Mouse (Mus musculus) adrenal gland (tissue): ENCODE data around the gene Slc5a11.

Source experiments
- intact Hi-C: fragments of 180-260 bp; cut with DNase I; formaldehyde crosslinking; loops from one replicate; pipeline ENCODE4 v1.15.1; 2025

The Slc5a11 gene

GRCm38 (mm10) chr7:123209864-123210263 is 4.7 kb upstream of the Slc5a11 start:
- intact Hi-C loops = loop anchor here (5.0 kb wide), 1 partner anchor 187 kb away; no protein-coding TSS in a partner anchor

DNA sequence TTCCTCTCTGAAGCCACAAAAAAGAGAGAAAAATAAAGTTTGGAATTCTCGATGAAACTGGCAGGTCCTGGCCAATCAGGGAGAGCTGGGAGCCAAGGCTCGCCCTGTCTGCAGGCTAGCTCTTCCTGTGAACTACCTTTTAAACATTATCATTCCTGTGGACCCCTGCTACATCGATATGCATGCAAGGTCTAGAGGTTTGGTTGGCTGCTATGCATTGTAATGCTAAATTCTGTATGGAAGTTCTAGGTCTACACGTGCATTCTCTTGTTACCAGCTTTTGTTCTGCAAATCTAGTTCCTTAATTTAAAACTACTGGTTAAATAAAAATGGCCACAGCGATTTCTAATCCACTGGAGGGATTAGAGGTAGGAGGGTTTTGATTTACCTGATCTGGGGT is 3.1 kb upstream of the Slc5a11 start:
- intact Hi-C loops = no loop called here

DNA sequence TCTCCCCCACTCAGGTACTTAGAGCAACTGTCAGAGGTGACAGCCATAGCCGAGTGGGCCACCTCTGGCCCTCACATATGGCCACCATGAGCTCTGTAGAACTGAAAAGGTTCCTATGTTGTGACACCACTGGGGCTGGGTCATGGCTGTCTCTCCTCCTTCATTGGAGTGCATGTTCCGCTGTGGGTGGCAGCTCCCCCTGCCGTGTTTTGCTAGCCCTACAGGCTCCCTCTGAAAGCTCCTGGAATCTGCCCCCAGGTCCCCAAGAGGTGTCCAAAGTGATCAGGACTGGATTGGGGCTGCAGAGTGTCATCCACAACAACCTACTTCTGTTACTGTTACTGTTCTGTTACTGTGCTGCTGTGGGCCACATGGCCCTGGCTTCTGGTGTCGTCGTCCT is 2.3 kb upstream of the Slc5a11 start:
- intact Hi-C loops = no loop called here

DNA sequence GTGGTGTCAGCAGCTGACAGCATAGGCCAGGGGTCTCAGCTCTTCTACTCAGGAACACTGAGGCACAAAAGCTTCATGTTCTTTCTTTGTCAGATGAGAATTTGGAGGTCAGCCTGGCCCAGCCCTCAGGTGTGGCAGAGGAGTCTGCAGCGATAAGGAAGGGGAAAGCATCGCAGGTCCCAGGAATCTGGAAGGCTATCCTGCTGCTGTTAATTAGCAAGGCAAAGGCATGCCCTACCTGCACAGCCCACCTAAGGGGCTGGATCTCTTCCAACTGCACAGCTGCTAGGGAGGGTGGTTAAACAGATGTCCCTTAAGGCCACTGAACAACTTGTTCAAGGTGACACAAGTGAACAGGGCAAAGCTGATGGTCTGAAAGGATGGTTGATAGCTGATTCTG is 558 bp downstream of the Slc5a11 start:
- intact Hi-C loops = no loop called here

DNA sequence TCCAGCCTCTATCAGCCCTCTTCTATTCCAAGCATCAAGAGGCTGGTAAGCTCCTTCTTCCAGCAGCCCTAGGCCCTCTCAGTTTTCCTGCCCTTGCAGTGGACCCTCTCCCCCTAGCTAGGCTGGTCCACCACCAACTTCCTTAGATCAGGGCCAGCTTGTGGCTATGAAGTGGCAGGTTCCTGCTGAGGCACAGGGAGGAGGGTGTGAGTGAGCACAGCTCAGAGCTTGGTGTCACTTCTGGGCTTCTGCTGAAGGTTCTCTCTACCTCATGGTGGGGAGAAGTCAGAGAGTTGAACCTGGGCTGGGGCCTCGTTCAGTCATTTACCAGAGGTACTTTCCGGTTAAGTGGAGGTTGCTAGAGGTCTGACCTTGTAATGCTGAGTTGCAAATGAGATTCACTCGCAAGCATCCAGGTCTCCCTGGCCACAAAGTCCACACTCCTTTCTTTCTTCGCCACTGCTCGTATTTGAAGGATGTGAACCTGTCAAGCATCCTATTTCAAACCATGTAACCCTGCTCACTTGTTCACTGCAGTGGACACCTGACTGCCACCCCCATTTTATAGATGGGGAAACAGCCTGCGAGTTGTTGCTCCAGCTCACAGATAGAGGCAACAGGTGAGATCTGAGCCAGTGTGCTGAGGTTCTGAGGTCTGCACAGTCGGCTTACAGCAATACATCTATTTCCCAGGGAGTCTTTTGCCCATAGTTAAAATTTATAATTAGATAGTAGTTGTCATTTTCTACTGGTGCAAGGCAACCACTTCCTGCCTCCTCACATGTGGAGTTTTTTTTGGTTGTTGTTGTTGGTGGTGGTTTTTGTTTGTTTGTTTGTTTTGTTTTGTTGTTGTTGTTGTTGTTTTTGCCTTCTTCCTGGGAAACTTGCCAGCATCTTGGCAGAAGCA is 3.1 kb downstream of the Slc5a11 start:
- intact Hi-C loops = no loop called here

- intact Hi-C loops = no loop called here
Observed at GRCm38 (mm10) chr7:123218620-123219019, 4.0 kb downstream of the Slc5a11 start.

- intact Hi-C loops = no loop called here
Observed at GRCm38 (mm10) chr7:123219781-123220632, 5.4 kb downstream of the Slc5a11 start.

DNA sequence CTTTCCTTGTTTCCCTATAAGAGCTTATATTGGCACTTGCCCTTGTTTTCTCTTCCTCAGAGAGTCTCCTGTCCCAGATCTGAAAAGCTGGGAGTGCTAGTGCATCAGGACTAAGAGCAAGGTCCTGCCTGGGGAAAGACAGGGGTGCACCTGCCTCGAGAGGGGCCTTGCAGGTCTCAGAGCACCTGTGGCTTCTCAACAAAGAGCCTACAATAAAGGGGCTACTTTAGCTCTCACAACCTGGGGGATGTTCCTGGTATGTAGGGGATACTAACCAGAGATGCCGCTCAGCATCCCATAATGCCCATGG is 6.0 kb downstream of the Slc5a11 start:
- intact Hi-C loops = no loop called here

GRCm38 (mm10) chr7:123224076-123224475 is 9.5 kb downstream of the Slc5a11 start:
- intact Hi-C loops = no loop called here

- intact Hi-C loops = no loop called here
Observed at GRCm38 (mm10) chr7:123225159-123225558, 10.6 kb downstream of the Slc5a11 start.

DNA sequence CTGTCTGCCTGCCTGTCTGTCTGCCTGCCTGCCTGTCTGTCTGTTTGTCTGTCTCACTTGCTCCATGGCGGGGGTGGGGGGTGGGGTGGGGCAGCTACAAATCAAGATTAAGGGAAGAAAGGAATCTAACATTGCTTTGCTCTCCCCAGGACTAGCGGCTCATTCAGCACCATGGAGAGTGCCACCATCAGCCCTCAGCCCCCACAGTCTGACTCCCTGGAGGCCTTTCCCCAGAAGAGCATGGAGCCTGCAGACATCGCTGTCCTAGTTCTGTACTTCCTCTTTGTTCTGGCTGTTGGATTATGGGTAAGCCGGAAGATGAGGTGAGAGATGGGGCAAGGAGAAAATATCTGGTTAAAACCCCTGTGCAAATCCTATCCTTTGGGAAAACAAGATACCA is 20.9 kb downstream of the Slc5a11 start:
- intact Hi-C loops = no loop called here

DNA sequence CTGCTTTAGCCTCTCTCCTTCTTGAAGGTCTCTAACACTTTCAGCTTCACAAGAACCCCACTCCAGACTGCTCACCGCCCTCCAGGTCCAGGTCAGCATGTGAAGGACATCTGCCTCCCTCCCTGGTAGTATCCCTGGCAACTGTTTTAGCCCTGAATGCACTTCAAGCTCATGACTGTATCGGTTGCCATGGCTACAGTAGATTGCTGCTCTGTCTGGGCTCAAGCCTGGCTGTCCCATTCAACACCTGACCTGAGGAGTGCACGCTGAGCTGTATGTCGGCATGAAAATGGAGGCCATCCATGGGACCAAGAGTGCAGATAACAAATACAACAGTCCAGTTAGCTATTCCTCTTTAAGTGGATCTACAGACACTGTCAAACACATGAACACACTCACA is 24.0 kb downstream of the Slc5a11 start:
- intact Hi-C loops = no loop called here

DNA sequence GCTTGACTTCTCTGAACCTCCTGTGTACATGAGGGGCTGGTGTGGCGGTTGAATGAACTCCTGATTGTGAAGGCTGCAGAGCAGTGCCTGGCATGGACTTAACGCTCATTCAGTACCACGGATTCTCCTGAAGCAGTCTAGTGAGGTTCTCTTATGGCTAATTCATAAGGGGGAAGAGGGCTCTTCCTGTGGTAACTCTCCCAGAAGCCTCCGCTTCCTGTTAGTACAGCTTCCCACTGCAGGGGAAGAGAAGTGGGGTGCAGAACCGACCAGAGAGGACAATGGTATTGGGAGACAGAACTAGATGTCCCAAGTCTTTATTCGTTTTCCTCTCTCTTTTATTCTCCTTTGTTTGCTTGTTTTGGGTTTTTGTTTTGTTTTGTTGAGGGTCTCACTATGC is 25.5 kb downstream of the Slc5a11 start:
- intact Hi-C loops = no loop called here

DNA sequence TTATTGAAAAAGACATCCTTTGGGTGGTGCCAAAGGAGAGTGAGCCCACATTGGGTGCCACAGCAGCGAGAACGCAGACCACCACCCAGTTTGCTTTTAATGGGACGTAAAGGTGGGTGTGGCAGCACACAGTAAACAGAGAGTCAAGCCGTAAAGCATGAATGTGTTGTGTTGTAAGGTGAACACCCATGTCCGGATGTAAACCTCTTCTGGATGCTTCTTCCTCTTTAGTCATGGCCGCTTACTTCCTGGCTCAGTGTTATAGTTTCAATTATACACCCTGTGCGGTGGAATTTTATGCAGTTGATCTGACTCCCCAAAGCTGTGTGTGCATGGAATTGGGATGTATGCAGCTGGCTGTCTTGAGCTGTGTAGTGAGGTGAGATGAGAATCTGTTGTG is 27.7 kb downstream of the Slc5a11 start:
- intact Hi-C loops = no loop called here

GRCm38 (mm10) chr7:123244833-123245232 is 30.3 kb downstream of the Slc5a11 start:
- intact Hi-C loops = no loop called here

DNA sequence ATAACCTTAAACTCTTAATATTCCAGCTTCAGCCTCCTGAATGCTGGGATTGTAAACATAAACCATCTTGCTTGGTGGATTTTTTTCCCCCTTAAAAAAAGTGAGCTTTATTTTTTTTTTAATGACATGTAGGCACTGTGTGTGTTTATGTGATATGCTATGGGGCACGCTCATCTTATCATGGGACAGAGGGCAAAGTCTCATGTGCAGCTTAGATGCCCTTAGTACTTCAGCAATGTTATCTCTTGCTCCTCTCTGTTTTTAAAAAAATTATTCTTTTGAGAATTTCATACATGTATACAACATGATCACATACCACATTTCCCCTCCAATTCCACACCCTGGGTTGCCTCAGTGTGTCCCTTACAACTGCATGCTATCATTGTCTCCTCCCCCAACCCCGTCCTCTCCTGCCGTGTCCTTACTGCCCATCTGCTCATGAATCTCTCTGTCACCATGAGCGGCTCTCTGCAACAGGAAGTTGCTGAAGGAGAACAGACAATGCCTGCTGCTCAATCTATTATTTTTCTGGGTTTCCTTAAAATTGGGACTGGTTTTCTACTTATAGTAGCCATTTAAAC is 32.0 kb downstream of the Slc5a11 start:
- intact Hi-C loops = no loop called here

- intact Hi-C loops = no loop called here
Observed at GRCm38 (mm10) chr7:123248166-123248565, 33.6 kb downstream of the Slc5a11 start.

- intact Hi-C loops = no loop called here
Observed at GRCm38 (mm10) chr7:123251343-123251742, 36.8 kb downstream of the Slc5a11 start.

GRCm38 (mm10) chr7:123253396-123253795 is 38.8 kb downstream of the Slc5a11 start:
- intact Hi-C loops = no loop called here

GRCm38 (mm10) chr7:123254196-123254970 is 39.8 kb downstream of the Slc5a11 start:
- intact Hi-C loops = no loop called here

DNA sequence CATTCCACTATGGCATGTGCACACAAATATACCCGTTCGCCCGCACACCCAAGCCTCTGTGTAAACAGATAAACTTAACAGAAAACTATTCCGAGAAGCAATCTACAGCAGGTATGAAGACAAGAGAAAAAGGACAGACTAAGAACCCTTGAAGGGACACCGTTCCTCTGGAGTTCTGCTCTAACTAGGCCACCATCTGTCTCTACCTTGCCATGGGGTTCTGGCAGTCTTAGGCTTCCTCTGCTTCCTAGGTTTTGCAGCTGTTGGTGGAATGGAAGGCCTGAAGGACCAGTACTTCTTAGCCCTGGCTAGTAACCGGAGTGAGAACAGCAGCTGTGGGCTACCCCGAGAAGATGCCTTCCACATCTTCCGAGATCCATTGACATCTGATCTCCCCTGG is 43.5 kb downstream of the Slc5a11 start:
- intact Hi-C loops = no loop called here
